Mouse (Mus musculus): Measurements from ENCODE around the gene Zfp68. TPM values are rescaled to one million over a fixed set of nuclear protein-coding genes. Genes with fewer than 3 reads are reported as not detected.
"Not testable (repeated sequence)": the region's sequence is repeated elsewhere in the genome, so short reads cannot be mapped to it uniquely, and the experiment has no call there.

Gene Zfp68
- polyA plus RNA-seq, 1 experiment from 2014 or later, result 14.3 TPM

DNA sequence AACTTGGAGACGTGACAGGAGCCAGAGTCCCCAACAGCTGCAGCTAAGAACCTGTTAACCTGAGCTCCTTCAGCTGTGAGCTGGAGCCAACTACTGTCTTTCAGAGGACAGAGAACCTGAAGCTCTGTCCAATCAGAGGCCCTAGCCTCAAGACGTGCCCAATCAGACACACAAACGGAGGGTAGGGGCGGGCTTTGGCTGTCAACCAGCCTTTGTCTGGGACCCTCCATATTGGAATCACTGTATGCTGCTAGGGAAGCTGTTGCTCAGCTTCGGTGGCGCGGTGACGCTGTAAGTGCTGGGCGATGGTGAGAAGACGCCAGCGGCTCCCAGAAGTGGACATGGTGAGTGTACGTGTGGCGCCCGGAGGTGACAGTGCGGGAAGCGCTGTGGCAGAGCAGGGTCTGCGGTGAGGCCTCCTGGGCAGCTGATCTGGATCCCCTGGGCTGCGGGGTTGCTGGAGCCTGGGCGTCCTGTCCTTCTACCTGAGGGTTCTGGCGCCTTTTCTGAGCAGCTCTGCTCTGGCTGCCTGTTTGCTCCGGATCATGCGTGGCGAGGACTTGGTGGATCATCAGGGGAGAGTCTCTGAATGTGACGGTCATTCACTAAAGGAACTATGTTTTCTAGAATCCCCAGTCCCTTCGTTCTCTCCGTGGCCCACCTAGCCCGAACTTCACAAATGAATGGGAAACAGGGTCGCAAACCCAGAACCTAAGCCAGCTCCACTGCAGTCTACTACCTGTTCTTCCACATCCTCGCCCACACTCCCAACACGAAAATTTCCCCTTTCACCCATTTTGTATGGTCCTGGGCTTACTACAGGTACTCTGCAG lies 3.3 kb upstream of the Zfp68 start, which contains the start of gene A430033K04Rik:
Gene A430033K04Rik, plus strand, starts transcription at position 215 of the 833 bp plus-strand sequence.
- H3K9me3 ChIP-seq (replicated peaks), result no peaks in the 10 kb centered on the region
- peak; percentile 85 for ATAC-seq (ENCODE audit: insufficient read depth)
- no peaks in the 10 kb centered on the region for H3K36me3 ChIP-seq (replicated peaks)
- H3K9ac ChIP-seq, result peak within 1 kb of the TSS; percentile 81
- H3K4me2 ChIP-seq, result peak within 1 kb of the TSS; percentile 84
- H3K4me3 ChIP-seq (replicated peaks), result peak within 1 kb of the TSS; percentile 81
- under 1% methylated on average over 30 of the region's 30 CpGs for WGBS (ENCODE audit: insufficient replicate concordance)
- H3K27ac ChIP-seq (replicated peaks), result peak within 1 kb of the TSS; percentile 80
- peaks cover 29% of the 10 kb centered on the region for H3K4me1 ChIP-seq (replicated peaks)
- H3K27me3 ChIP-seq, result no peaks in the 10 kb centered on the region

DNA sequence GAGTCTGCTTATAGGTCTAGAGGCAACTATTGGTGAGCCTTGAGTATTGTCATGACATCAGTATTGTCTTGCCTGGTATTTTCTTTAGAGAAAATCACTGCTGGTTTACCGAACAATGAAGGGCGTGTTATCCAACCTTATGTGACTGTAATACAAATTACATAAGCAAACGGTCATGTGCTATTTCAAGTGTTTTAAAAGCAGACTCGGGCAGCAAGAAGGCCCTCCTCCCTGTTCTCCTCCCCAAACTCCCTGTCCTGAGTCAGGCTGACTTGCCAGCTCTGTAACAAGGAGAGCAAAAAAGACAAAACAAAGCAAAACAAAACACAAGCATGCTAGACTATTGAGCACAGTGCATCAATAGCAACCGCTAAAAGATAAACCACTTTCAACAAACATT lies 1.3 kb upstream of the Zfp68 start:
- Histone ChIP-seq H3K27ac (replicated peaks) (no peak overlapping the region), H3K4me3 (replicated peaks) (no peak overlapping the region), H3K27me3 (no peaks in the 10 kb centered on the region), H3K9ac (no peak overlapping the region), H3K4me2 (no peak overlapping the region), H3K4me1 (replicated peaks) (peaks cover 29% of the 10 kb centered on the region), H3K36me3 (replicated peaks) (peaks cover 15% of the 10 kb centered on the region), H3K9me3 (replicated peaks) (no peaks in the 10 kb centered on the region)
- ATAC-seq (ENCODE audit: insufficient read depth), result no peak
- WGBS (ENCODE audit: insufficient replicate concordance), result 75% methylated on average over 5 of the region's 5 CpGs

DNA sequence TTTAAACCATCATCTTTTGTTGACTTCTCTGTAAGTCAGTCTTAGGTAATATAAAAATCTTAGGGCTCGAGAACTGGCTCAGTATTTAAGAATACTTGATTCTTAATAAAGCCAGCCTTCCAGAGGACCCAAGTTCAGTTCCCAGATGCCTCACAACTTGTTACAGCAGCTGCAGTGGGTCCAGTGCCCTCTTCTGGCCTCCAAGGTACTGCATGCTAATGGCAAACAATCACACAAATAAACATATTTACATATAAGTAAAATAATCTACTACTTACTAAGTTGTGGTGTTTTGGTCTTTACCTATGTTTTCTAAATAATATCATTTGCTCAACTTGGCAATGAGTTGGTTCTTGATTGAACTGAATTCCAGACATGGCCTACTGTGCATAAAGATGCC lies 1.2 kb downstream of the Zfp68 start:
- no peak overlapping the region for H3K9ac ChIP-seq
- peaks cover 13% of the 10 kb centered on the region for H3K4me1 ChIP-seq (replicated peaks)
- H3K4me2 ChIP-seq, result peak overlapping the region; percentile 73
- 84% methylated on average over 1 of the region's 1 CpGs for WGBS (ENCODE audit: insufficient replicate concordance)
- no peak overlapping the region for H3K27ac ChIP-seq (replicated peaks)
- no peak for ATAC-seq (ENCODE audit: insufficient read depth)
- no peaks in the 10 kb centered on the region for H3K27me3 ChIP-seq
- peak overlapping the region; percentile 75 for H3K4me3 ChIP-seq (replicated peaks)
- H3K36me3 ChIP-seq (replicated peaks), result peaks cover 39% of the 10 kb centered on the region
- no peaks in the 10 kb centered on the region for H3K9me3 ChIP-seq (replicated peaks)

DNA sequence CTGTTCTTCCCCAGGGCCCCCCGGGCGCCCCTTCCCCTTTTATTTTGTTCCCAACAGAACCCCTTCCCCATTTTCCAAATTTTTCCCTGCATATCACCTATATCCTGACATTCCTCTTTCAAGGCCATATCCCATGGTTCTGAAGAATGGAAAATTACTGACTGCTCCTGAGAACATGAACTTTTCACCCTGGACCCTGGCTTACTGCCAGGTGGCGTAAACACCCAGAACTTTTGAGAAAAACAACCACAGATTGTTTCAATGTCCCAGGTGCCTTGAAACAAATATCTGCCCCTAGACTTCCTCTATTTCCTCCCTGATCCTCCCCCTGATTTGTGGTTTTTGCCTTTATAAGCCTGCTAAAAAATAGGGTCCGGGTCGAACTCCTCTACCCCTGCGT lies 32.2 kb downstream of the Zfp68 start:
- H3K9ac ChIP-seq, result no peak overlapping the region
- H3K27ac ChIP-seq (replicated peaks), result no peak overlapping the region
- no peaks in the 10 kb centered on the region for H3K27me3 ChIP-seq
- no peaks in the 10 kb centered on the region for H3K9me3 ChIP-seq (replicated peaks)
- no peak for ATAC-seq (ENCODE audit: insufficient read depth)
- H3K4me1 ChIP-seq (replicated peaks), result no peaks in the 10 kb centered on the region
- no peak overlapping the region for H3K4me2 ChIP-seq
- 73% methylated on average over 6 of the region's 6 CpGs for WGBS (ENCODE audit: insufficient replicate concordance)
- H3K4me3 ChIP-seq (replicated peaks), result no peak overlapping the region
- H3K36me3 ChIP-seq (replicated peaks), result no peaks in the 10 kb centered on the region

DNA sequence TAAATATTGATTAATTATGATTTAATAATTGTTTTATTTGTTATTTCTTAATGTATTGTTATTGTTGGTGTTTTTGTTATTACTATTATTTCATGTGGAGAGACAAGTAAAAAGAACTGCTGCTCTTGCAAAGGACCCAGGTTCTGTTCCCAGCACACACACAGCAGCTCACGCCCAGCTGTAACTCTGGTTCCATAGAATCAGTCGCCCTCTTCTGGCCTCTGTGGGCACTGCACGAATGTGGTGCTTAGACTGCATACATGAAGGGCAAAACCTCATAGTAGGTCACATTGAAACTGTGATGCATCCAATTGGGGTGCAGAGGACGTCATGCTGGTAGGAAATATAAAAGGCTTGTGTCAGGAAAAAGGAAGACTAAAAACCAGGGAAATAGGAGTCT lies 47.9 kb downstream of the Zfp68 start:
- H3K4me1 ChIP-seq (replicated peaks), result no peaks in the 10 kb centered on the region
- H3K4me2 ChIP-seq, result no peak overlapping the region
- H3K9me3 ChIP-seq (replicated peaks), result 0 out of 2 replicates have a peak, but pooled peaks cover 3% of the 10 kb centered on the region
- no peaks in the 10 kb centered on the region for H3K36me3 ChIP-seq (replicated peaks)
- H3K27me3 ChIP-seq, result no peaks in the 10 kb centered on the region
- no peak overlapping the region for H3K9ac ChIP-seq
- no peak overlapping the region for H3K27ac ChIP-seq (replicated peaks)
- 37% methylated on average over 4 of the region's 4 CpGs for WGBS (ENCODE audit: insufficient replicate concordance)
- no peak overlapping the region for H3K4me3 ChIP-seq (replicated peaks)
- ATAC-seq (ENCODE audit: insufficient read depth), result no peak

DNA sequence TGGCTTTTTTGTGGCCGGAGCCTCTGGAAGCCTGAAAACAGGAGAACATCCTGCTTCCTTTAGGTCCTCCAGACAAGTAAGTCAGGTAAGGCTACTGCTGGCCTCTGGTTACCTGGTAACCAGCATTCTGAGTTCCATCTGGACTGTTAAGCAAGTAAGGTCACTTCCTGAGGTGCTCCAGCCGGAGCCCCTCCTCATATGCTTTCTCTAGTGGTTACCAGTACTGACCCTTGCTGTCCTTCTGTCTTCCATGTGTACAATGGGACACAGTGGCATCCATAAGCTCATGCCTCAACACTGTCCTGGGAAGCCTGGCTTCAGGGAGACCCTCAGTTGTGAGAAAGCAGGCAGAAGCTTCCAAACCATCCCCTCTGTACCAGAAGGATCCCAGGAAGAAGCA lies 54.9 kb downstream of the Zfp68 start, which contains the start of gene 1700123K08Rik:
Gene 1700123K08Rik, minus strand, starts transcription at position 101 of the 400 bp plus-strand sequence.
- not testable (repeated sequence) for H3K27me3 ChIP-seq; H3K27ac ChIP-seq (replicated peaks); H3K36me3 ChIP-seq (replicated peaks); H3K9me3 ChIP-seq (replicated peaks); H3K4me1 ChIP-seq (replicated peaks); ATAC-seq (ENCODE audit: insufficient read depth); H3K4me2 ChIP-seq; H3K9ac ChIP-seq; H3K4me3 ChIP-seq (replicated peaks)
- WGBS (ENCODE audit: insufficient replicate concordance), result 55% methylated on average over 2 of the region's 2 CpGs

Small RNAs within 50 kb of the gene (microRNA-seq; reads per million reads assigned to microRNA genes)
- not detected for gene Gm24082

Other genes starting within 250 kb of the Zfp68 start
- 4.7 and 5.7 TPM in 2 replicates for gene Zfp157, start 178.3 kb downstream of the Zfp68 start, polyA plus RNA-seq (2015; fragmentation: Nextera tagmentation; extraction: Ambion mirVana)
- not detected in 2 replicates for gene 1700123K08Rik, start 55.0 kb downstream of the Zfp68 start, polyA plus RNA-seq (2015; fragmentation: Nextera tagmentation; extraction: Ambion mirVana)
- gene A430033K04Rik, start 3.1 kb upstream of the Zfp68 start, polyA plus RNA-seq (2015; fragmentation: Nextera tagmentation; extraction: Ambion mirVana), result 3.7 and 3.8 TPM in 2 replicates
- 11.1 and 14.3 TPM in 2 replicates for gene Fam20c, start 134.8 kb upstream of the Zfp68 start, polyA plus RNA-seq (2015; fragmentation: Nextera tagmentation; extraction: Ambion mirVana)
- gene Gm5294, start 200.3 kb upstream of the Zfp68 start, polyA plus RNA-seq (2015; fragmentation: Nextera tagmentation; extraction: Ambion mirVana), result not detected in 2 replicates